ENCODE assay signal across 9 mouse cellular contexts in the genomic region with DNA sequence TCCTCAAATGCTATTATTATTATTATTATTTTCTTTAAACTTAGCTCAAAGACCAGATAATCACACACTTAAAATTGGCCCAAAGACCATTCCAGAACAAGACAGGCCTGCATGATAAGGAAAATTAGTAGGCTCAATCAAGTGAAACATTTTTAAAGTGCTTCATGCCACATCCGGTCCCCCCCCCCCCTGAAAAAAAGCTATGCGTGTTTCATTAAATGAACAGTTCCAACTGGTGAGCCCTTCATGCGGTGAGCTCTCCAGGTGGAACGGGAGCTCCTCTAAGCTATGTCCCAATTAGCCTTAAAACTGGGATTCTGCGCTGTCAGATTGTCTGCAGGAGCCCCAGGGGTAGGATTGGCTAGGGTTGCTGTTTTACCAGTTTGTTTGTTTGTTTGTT. TPM values are rescaled to one million over a fixed set of nuclear protein-coding genes. Genes with fewer than 3 reads are reported as not detected.
DNase-seq lines count a peak whose midpoint lies in the region; ATAC-seq and TF ChIP-seq lines count a peak whose summit lies in the region.
"Had no signal": no experiment of that assay in that cellular context is flagged by ENCODE, and none has a peak within 500 bp of the region (broad histone marks: within the 10 kb centered on the region; RNA-seq: fewer than 3 reads in every experiment).

No protein-coding gene starts in this region.

- H3K9ac ChIP-seq in heart, embryonic 11.5 days (ENCODE audit: low read depth, low read length), result no peak overlapping the region
- no peak overlapping the region for H3K9ac ChIP-seq in forebrain, postnatal 0 days
- no peak overlapping the region for H3K9ac ChIP-seq in liver, embryonic 15.5 days

- peak overlapping the region; percentile 81 for H3K4me2 ChIP-seq in heart, embryonic 11.5 days
- peak overlapping the region; percentile 85; the same call in 1 of the 2 replicates for H3K4me2 ChIP-seq in forebrain, postnatal 0 days (ENCODE audit: low read depth)
- H3K4me2 ChIP-seq in liver, embryonic 15.5 days, result peak overlapping the region; percentile 90; the same call in 1 of the 2 replicates

- WGBS in heart, embryonic 11.5 days (ENCODE audit: insufficient replicate concordance), result 71% methylated on average over 5 of the region's 5 CpGs
- 73% methylated on average over 5 of the region's 5 CpGs for WGBS in forebrain, postnatal 0 days
- 68% methylated on average over 5 of the region's 5 CpGs for WGBS in liver, embryonic 15.5 days (ENCODE audit: insufficient replicate concordance)

- H3K36me3 ChIP-seq in heart, embryonic 11.5 days (ENCODE audit: control insufficient read depth, insufficient read depth, low read length), result no peaks in the 10 kb centered on the region
- H3K36me3 ChIP-seq in forebrain, postnatal 0 days (ENCODE audit: insufficient read depth), result no peaks in the 10 kb centered on the region
- H3K36me3 ChIP-seq in liver, embryonic 15.5 days (replicated peaks), result no peaks in the 10 kb centered on the region

- no peak for ATAC-seq in heart, embryonic 11.5 days (replicated peaks; ENCODE audit: insufficient number of reproducible peaks, low FRiP score, low TSS enrichment)
- ATAC-seq in forebrain, postnatal 0 days, result no peak
- ATAC-seq in liver, embryonic 15.5 days (ENCODE audit: insufficient read depth), result no peak

- H3K4me3 ChIP-seq in heart, embryonic 11.5 days (ENCODE audit: low read depth, low read length), result no peak overlapping the region
- H3K4me3 ChIP-seq in forebrain, postnatal 0 days (ENCODE audit: low read depth, low read length), result no peak overlapping the region
- H3K4me3 ChIP-seq in liver, embryonic 15.5 days (replicated peaks), result no peak overlapping the region

- DNase-seq in heart, postnatal 4 days, result no peak
- peak; percentile 42 for DNase-seq in A20 (ENCODE audit: low read depth, low spot score)
- no peak for DNase-seq in forebrain, postnatal 0 days
- DNase-seq in right cerebral cortex, adult 2 months (ENCODE audit: low spot score in 2 of 2), result no peak
- no peak for DNase-seq in adrenal gland, adult 2 months
- no peak for DNase-seq in cerebellum, postnatal 10 days
- DNase-seq: adrenal gland, postnatal 14 days had no signal

- H3K9me3 ChIP-seq in heart, embryonic 11.5 days (replicated peaks; ENCODE audit: control insufficient read depth, low read length), result 0 out of 2 replicates have a peak, but pooled peaks cover 2% of the 10 kb centered on the region
- no peaks in the 10 kb centered on the region for H3K9me3 ChIP-seq in forebrain, postnatal 0 days (ENCODE audit: low read length)
- no peaks in the 10 kb centered on the region for H3K9me3 ChIP-seq in liver, embryonic 15.5 days (replicated peaks)

- no peak overlapping the region for H3K27ac ChIP-seq in heart, embryonic 11.5 days (ENCODE audit: low read depth, low read length)
- no peak overlapping the region for H3K27ac ChIP-seq in forebrain, postnatal 0 days (ENCODE audit: low read depth, low read length)
- H3K27ac ChIP-seq in liver, embryonic 15.5 days (replicated peaks), result no peak overlapping the region

- peaks cover 9% of the 10 kb centered on the region; the same call in 1 of the 2 replicates for H3K4me1 ChIP-seq in heart, embryonic 11.5 days (ENCODE audit: control insufficient read depth, insufficient read depth, low read length)
- no peaks in the 10 kb centered on the region for H3K4me1 ChIP-seq in forebrain, postnatal 0 days (ENCODE audit: insufficient read depth)
- peaks cover 24% of the 10 kb centered on the region for H3K4me1 ChIP-seq in liver, embryonic 15.5 days (replicated peaks)

- TF ChIP-seq CTCF in forebrain, postnatal 0 days (IDR thresholded peaks at IDR 0.05; ENCODE audit: low read depth), result no peak

- H3K27me3 ChIP-seq in heart, embryonic 11.5 days (ENCODE audit: control insufficient read depth, insufficient read depth, low read length), result no peaks in the 10 kb centered on the region
- H3K27me3 ChIP-seq in forebrain, postnatal 0 days (ENCODE audit: insufficient read depth, low read length), result no peaks in the 10 kb centered on the region
- H3K27me3 ChIP-seq in liver, embryonic 15.5 days, result peaks cover 5% of the 10 kb centered on the region; the same call in 1 of the 2 replicates

RNA-seq across cellular contexts. Expression of gene Gm42791, which starts 21.3 kb away (rescaled TPM):
- 2.5 TPM in 1 of 2 replicates, not detected in the other for polyA plus RNA-seq in heart, embryonic 11.5 days (2014; fragmentation: Nextera tagmentation; extraction: Ambion mirVana)
- total RNA-seq in heart, postnatal 4 days (2021), result 1 to 10 TPM; 2.6 to 2.9 TPM
- total RNA-seq in forebrain, postnatal 0 days (2014; rRNA removed), result not detected in 2 replicates
- 2.0 and 5.7 TPM in 2 replicates for polyA plus RNA-seq in forebrain, postnatal 0 days (2015; fragmentation: Nextera tagmentation; extraction: Ambion mirVana)
- 1.1 TPM in 1 of 2 replicates, not detected in the other for polyA plus RNA-seq in liver, embryonic 15.5 days (2015; fragmentation: Nextera tagmentation; extraction: Ambion mirVana)
- 1 to 10 TPM; 6.3 to 6.5 TPM for total RNA-seq in adrenal gland, adult 2 months (2021)
- not detected in 2 replicates for polyA plus RNA-seq in adrenal gland, adult 2 months (2012; rRNA removed)
